Mouse (Mus musculus) kidney, postnatal 36 days (tissue): ENCODE data around the gene Manbal.
A peak's percentile ranks its signal among the peaks of the same experiment; 100 is the strongest.

ENCODE experiments used
- DNase-seq, 2 experiments: peaks; one replicate each; pipeline ENCODE4 v3.0.0; 2021 to 2022; ENCODE audit warnings: mixed read lengths in 2 of 2

Manbal gene

GRCm38 (mm10) chr2:157417229-157417628 lies 49.8 kb downstream of the Manbal start:
- no peak for DNase-seq

- DNase-seq: no peak
These were observed 50.8 kb downstream of the Manbal start, which contains the start of gene Src for GRCm38 (mm10) chr2:157418206-157418605. TSS of gene Src (plus strand) at chr2:157418444.

GRCm38 (mm10) chr2:157418609-157419071 lies 51.2 kb downstream of the Manbal start:
- no peak for DNase-seq

- DNase-seq: no peak
These were observed 52.1 kb downstream of the Manbal start for GRCm38 (mm10) chr2:157419506-157419905.

GRCm38 (mm10) chr2:157420404-157420803 lies 53.0 kb downstream of the Manbal start:
- no peak for DNase-seq

GRCm38 (mm10) chr2:157422062-157422655 lies 54.8 kb downstream of the Manbal start:
- DNase-seq: no peak

- peak; percentile 85 to 91 for DNase-seq
These were observed 55.7 kb downstream of the Manbal start for GRCm38 (mm10) chr2:157422854-157423705.

- DNase-seq: no peak
These were observed 56.3 kb downstream of the Manbal start for GRCm38 (mm10) chr2:157423706-157424125.

GRCm38 (mm10) chr2:157424126-157424903 lies 56.9 kb downstream of the Manbal start:
- DNase-seq: peak; percentile 47 to 77

- DNase-seq: peak; percentile 33 to 54
These were observed 57.7 kb downstream of the Manbal start for GRCm38 (mm10) chr2:157424904-157425642.

GRCm38 (mm10) chr2:157425643-157425988 lies 58.2 kb downstream of the Manbal start:
- no peak for DNase-seq

GRCm38 (mm10) chr2:157426171-157426570 lies 58.8 kb downstream of the Manbal start:
- peak; percentile 66 to 69 for DNase-seq

- DNase-seq: no peak
These were observed 59.8 kb downstream of the Manbal start for GRCm38 (mm10) chr2:157427164-157427563.

- no peak for DNase-seq
These were observed 61.2 kb downstream of the Manbal start for GRCm38 (mm10) chr2:157428351-157429139.

- no peak for DNase-seq
These were observed 62.3 kb downstream of the Manbal start for GRCm38 (mm10) chr2:157429735-157430134.

GRCm38 (mm10) chr2:157430667-157431429 lies 63.5 kb downstream of the Manbal start:
- peak; percentile 45 to 66 for DNase-seq

- no peak for DNase-seq
These were observed 64.5 kb downstream of the Manbal start for GRCm38 (mm10) chr2:157431912-157432311.

GRCm38 (mm10) chr2:157432476-157432875 lies 65.1 kb downstream of the Manbal start:
- peak in 1 of 2 experiments; percentile 61 for DNase-seq

- peak; percentile 64 for DNase-seq
These were observed 66.6 kb downstream of the Manbal start for GRCm38 (mm10) chr2:157434041-157434440.

GRCm38 (mm10) chr2:157434497-157434896 lies 67.1 kb downstream of the Manbal start:
- peak; percentile 36 to 46 for DNase-seq

GRCm38 (mm10) chr2:157436496-157436895 lies 69.1 kb downstream of the Manbal start:
- DNase-seq: no peak
